Mouse (Mus musculus) urinary bladder, adult 18-20 months (tissue): ENCODE data around the gene Arglu1.

Source experiments
- DNase-seq, 2 experiments: peaks; one replicate each; pipeline ENCODE4 v3.0.0; 2022; ENCODE audit warnings: low spot score in 2 of 2, mixed read lengths in 2 of 2

Arglu1 gene

DNA sequence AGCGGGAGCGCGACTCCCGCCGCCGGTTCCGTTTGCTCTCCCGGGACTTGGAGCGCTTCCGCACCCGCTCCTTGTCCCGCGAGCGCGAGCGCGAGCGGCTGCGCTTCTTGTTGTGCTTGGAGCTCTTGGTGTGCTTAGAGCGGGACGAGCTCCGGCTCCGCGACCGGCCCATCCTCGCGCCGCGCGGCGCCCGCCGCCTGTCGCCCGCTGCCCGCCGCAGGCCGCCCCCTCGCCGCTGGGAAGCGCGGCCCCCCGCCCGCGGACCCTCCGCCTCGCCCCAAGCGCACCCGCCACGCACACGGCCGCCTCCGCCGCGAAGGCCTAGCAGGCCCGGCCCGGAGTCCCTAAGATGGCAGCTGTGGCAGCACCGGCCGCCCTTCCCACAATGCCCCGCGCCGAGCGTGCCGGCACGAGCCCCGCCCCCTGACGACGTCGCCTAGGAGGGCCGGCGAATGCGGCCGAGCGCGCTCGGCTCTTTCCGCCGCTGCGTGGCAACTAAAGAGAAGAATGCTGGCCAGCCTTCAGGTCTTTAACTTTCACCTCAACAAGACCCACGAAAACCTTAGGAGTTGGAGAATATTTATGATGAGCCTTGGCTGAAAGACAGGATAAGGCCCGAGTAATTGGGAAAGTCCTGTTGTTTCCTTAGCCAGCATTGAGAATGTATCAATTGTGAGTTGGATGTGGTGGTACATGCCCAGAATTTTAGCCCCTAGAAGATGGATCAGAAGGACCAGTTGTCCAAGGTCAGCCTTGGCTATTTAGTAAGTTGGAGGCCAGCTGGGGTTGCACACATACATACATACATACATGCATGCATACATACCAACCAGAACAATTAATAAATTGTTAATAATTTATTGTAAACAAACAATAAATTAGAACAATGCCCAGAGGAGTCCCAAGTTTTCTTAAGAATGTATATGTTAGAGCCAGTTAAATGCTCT lies at the start of gene Arglu1:
Arglu1 (minus strand) TSS at position 376 of the 947 bp plus-strand sequence.
- peak; percentile 92 to 97 for DNase-seq

GRCm38 (mm10) chr8:8737271-8737670 lies 47.0 kb upstream of the Arglu1 start:
- DNase-seq = no peak

DNA sequence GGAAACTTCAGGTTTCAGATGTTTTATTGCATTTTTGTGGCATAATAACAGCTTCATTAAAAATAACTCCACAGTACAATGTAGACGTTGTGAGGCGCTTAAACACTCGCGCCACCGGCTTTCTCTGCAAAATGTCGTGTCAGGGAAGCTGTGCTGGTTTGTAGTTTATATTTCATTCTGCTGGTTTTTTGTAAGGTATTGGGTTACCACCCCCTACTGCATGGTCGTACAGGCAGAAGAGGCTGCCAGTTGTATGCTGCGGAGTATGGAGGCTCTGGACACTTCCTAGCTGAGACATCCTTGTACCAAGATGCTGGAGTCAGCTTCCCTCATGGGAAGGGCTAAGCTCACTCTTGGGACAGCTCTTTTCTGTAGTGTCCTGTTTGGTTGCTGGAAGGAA lies 46.5 kb upstream of the Arglu1 start:
- DNase-seq = no peak

- DNase-seq = peak; percentile 5 to 9
These were observed 43.5 kb upstream of the Arglu1 start for GRCm38 (mm10) chr8:8733804-8734203.

DNA sequence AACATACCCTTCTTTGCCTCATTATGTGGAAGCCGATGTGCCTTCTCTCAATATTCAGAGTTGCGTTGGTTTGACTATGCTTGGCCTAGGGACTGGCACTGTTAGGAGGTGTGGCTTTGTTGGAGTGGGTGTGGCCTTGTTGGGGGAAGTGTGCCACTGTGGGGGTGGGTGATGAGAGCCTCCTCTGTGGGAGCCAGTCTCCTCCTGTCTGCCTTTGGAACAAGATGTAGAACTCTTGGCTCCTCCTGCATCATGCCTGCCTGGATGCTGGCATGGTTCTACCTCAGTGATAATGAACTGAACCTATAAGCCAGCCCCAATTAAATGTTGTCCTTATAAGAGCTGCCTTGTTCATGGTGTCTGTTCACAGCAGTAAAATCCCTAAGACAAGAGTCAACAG lies 38.3 kb upstream of the Arglu1 start:
- no peak for DNase-seq

- DNase-seq = no peak
These were observed 36.2 kb upstream of the Arglu1 start for GRCm38 (mm10) chr8:8726547-8726946.

- no peak for DNase-seq
These were observed 14.5 kb upstream of the Arglu1 start for GRCm38 (mm10) chr8:8704813-8705212.

DNA sequence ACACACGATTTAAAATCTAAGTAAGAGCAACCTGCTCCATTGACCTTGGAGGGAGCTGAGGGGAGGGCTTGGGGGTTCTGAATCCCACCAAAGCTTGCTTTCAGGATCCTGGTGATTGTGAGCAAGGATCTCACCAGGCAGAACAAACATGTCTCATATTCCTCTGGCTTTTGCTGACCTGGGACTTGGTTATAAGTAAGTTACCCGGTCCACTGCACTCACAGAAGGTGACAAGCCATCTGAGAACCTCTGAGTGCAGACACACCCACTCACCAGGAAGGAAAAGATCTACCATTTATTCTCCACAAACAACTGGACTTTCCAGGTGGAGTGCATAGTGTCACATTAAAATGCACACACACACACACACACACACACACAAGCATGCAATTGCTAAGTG lies 13.3 kb upstream of the Arglu1 start:
- no peak for DNase-seq

- no peak for DNase-seq
These were observed 10.5 kb upstream of the Arglu1 start for GRCm38 (mm10) chr8:8700821-8701220.

GRCm38 (mm10) chr8:8700229-8700628 lies 9.9 kb upstream of the Arglu1 start:
- DNase-seq = no peak

DNA sequence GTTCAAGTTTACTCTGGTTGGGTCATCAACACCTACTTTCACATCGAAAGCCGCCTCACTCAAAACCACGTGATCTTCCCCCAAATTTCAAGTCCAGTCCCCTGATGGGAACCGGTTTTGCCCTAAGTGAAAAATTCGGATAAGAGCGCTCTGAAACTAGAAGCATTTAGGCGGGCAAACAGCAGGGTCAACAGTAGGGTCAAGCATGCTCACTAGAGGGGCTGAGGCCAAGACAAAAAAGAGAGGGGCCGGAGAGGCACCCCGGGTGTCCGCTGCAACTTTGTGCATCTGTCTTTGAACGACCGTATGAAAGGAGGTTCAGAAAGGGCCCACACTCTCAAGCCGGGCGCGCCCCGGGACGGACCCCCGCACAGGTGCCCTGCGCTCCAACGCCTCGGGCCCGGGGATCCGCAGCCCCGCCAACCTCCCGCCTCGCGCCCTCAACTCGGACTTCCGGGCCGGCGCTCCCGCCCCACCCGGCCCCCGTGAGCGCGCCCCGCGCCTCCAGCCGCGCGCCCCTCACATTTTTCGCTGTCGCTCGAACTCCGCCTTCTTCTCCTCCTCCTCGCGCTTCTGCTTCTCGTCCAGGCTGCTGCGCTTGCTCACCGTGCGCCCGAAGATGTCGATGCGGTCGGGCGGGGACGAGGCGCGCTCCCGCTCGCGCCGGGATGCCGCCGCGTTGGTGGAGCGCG lies 721 bp downstream of the Arglu1 start:
- DNase-seq = peak; percentile 39 to 50

- no peak for DNase-seq
These were observed 1.4 kb downstream of the Arglu1 start for GRCm38 (mm10) chr8:8688823-8689453.

- no peak for DNase-seq
These were observed 4.8 kb downstream of the Arglu1 start for GRCm38 (mm10) chr8:8685517-8685916.

GRCm38 (mm10) chr8:8682697-8683096 lies 7.6 kb downstream of the Arglu1 start:
- DNase-seq = no peak

- DNase-seq = no peak
These were observed 12.1 kb downstream of the Arglu1 start for GRCm38 (mm10) chr8:8678236-8678635.

GRCm38 (mm10) chr8:8674864-8675263 lies 15.5 kb downstream of the Arglu1 start:
- DNase-seq = no peak

- peak; percentile 76 to 86 for DNase-seq
These were observed 28.6 kb downstream of the Arglu1 start for GRCm38 (mm10) chr8:8661759-8662138.

DNA sequence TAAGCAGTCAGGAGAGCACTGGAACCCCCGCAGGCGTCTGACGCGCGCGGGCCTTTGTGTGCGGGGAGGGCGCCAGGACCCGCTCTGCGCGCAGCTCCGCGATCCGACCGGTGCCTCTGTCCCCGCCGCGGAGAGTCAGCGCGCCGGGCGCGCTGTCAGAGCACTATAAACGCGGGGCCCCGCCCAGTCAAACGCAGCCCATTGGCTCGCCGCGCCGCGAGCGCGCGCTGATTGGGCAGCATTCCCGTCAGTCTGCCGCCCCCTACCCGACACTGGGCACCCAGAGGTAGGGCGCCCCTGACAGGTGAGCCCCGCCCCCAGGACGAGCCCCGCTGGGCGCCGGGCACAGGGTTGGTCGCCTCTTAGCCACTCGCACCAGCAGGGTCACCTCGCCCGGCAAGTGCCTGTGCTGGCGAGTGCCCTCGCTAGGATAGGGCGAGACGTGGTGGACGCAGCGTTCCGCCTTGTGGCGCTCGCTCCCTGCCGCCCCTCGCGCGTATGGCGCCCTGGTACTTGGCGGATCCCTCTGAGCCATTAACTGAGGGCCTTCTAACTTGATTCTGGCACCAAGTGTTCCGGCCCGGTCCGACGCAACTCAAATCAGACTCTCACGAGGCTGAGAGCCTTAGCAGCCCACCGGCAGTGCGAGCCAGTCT lies 29.1 kb downstream of the Arglu1 start, which contains the start of gene Efnb2:
Efnb2 (minus strand) TSS at position 140 of the 656 bp plus-strand sequence.
- DNase-seq = peak; percentile 93 to 97

- no peak for DNase-seq
These were observed 29.8 kb downstream of the Arglu1 start for GRCm38 (mm10) chr8:8660307-8661098.

DNA sequence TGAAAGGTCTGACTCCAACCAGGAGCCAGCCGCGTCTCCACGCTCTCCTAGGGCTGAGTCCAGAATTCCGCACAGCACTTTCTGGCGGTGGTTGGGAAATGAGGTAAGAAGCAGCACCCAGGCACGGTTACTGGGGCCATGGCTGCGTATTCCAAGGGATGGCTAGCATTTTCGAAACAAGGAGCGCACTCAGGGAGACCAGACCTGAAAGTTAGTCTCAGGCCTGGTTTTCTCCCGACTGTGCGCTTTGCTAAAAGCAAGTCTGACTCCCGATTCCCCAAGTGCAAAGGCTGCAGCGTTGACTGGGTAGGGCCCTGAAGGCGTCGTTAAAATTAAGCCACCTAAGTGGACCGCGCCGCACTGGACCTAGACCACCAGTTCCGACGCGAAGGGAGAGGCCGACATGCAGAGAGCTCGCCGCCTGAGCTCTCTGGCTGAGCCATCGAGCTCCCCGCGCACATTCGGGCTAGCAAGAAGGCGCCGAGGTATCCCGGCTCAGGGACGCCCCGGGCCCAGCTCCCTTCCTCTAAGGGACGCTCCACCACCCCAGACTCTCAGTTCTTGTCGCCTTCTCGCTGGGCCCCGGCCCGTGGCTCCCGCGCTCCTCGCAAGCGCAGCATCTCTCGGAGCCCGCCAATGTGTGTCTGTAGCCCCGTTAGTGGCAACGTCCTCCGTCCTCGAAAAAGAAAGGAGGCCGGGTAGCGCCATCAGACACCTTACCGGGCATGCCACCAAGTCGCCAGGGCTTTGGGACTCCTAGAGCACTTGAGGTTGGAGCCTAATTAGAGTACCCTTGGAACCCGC lies 30.6 kb downstream of the Arglu1 start:
- peak in 1 of 2 experiments; percentile 67 for DNase-seq
